Mouse (Mus musculus) megakaryocyte progenitor cell, adult 5-6 weeks (primary cell): Measurements from ENCODE around the gene Pou4f1. TPM values are rescaled to one million over a fixed set of nuclear protein-coding genes. Genes with fewer than 3 reads are reported as not detected.
"Not testable (repeated sequence)": the region's sequence is repeated elsewhere in the genome, so short reads cannot be mapped to it uniquely, and the experiment has no call there.

Experiments used
- ATAC-seq: replicated peaks from 2 replicates; pipeline ENCODE4 v1.8.0; 2016; ENCODE audit warnings: mild to moderate bottlenecking, moderate TSS enrichment, inconsistent platforms; ENCODE audit not compliant: poor library complexity
- total RNA-seq, 2 experiments: library from RNA; stranded (forward) in 1 of 2; stranded (reverse) in 1 of 2; fragments of 157-497, 149-512 nt in 1 of 2; fragments of 200-1000 nt in 1 of 2; gene quantifications; 2 replicates each; pipeline versions ENCODE4 v1.2.3 to v1.2.4; 2015 to 2017

Pou4f1 gene
- total RNA-seq (2015) (0.10 and 0.12 TPM in 2 replicates), total RNA-seq (2017) (1.5 TPM in 1 of 2 replicates, not detected in the other)

DNA sequence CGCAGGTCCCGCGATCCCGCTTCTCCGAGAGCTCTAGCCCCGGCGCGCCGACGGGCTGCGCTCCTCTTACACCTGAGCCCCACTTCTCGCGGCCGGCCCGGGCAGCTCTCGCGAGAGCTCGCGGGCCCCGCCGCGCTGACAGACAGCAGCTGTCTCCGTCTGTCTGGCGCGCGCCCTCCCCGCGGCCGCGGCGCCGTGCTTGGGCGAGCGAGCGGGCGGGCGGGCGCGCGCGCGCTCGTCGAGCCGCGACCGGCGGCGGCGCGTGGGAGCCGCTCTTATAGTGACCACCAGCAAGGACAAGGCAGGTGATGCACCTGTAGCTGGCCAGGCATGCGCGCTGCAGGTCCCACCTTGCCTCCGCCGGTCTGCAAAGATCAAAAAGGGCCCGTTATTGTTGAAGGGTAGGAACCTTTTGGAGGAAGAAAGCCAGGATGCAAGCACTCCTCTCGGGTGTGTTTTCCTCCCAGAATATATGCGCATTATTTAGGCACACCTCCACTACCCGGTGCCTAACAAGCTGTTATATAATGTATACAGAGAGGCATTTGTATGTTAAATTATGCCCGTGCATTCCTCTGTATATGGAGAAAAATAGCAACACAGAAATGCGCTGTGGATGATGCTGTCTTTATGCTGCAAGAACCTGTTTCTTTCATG is at the start of gene Pou4f1:
Gene Pou4f1, minus strand, starts transcription at position 34 of the 657 bp plus-strand sequence.
- ATAC-seq, result peak; percentile 77

GRCm38 (mm10) chr14:104511664-104512063 is 43.9 kb upstream of the Pou4f1 start:
- ATAC-seq, result peak; percentile 65

GRCm38 (mm10) chr14:104502761-104503160 is 35.0 kb upstream of the Pou4f1 start:
- not testable (repeated sequence) for ATAC-seq

GRCm38 (mm10) chr14:104479751-104480150 is 12.0 kb upstream of the Pou4f1 start:
- ATAC-seq, result no peak

GRCm38 (mm10) chr14:104478593-104478992 is 10.8 kb upstream of the Pou4f1 start:
- ATAC-seq, result no peak

DNA sequence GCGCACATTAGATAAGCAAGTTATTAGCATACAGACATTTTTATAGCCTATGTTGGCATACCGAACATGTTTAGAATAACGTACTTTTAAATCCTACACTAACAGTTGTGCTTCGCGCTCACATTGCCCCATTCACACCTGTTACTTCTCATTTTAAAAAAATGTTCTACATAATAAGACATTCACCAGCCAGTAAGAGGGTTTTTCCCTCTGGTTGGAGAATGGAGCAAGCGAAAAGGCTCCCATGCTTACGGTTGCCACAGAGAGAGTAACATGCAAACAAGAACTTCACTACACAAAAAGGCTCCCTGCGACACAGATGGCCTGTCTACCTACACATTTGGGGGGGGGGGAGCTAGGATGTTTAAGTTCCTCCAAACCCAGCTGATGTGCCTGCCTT is 9.8 kb upstream of the Pou4f1 start:
- no peak for ATAC-seq

- ATAC-seq, result no peak
These were observed 7.6 kb upstream of the Pou4f1 start for GRCm38 (mm10) chr14:104475438-104475837.

GRCm38 (mm10) chr14:104468623-104468970 is 798 bp upstream of the Pou4f1 start:
- no peak for ATAC-seq

- no peak for ATAC-seq
These were observed 450 bp downstream of the Pou4f1 start for GRCm38 (mm10) chr14:104467133-104467965.

DNA sequence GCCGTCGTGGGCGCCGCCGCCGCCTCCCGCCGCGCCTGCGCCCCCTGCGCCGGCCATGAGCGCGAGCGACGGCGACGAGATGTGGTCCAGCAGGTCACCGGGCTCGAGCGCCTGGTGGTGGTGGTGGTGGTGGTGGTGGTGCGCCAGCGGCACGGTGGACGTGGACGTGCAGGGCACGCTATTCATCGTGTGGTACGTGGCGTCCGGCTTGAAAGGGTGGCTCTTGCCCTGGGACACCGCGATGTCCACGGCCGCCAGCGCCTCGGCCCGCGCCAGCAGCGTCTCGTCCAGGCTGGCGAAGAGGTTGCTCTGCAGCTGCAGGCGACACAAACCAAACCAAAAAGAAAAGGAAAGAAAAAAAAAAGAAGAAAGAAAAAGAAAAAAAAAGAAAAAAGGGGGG is 1.2 kb downstream of the Pou4f1 start:
- ATAC-seq, result no peak

- ATAC-seq, result peak; percentile 35; the same call in 1 of the 2 replicates
These were observed 2.1 kb downstream of the Pou4f1 start for GRCm38 (mm10) chr14:104465483-104466235.

- ATAC-seq, result no peak
These were observed 3.0 kb downstream of the Pou4f1 start for GRCm38 (mm10) chr14:104464841-104465240.

DNA sequence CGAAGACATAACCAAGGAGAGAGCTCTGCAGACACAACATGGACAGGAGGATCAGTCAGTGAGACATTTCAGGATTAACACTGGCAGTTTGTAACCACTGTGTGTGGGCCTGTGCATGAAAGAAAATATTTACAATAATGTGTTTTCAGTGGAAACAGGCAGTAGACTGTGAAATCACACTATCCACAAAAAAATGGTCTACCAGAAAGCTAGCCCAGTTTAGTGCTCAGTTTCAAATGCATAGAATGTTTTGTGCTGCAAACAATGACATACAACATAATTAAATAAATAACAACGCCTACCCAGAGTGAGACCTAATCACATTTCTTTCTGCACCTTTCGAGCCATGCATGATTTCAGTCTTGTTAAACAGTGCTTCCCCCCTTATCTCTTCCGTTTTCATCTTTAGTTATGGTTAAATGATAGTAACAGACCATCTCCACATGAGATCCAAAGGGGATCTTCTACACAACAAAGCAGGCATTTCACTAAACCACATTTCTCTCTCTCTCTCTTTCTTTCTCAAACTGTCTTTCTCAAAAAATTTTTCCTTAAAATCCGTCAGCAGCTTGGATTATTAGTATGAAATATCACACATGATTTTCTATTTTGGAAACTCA is 4.1 kb downstream of the Pou4f1 start:
- ATAC-seq, result no peak

- no peak for ATAC-seq
These were observed 6.2 kb downstream of the Pou4f1 start for GRCm38 (mm10) chr14:104461286-104462240.

DNA sequence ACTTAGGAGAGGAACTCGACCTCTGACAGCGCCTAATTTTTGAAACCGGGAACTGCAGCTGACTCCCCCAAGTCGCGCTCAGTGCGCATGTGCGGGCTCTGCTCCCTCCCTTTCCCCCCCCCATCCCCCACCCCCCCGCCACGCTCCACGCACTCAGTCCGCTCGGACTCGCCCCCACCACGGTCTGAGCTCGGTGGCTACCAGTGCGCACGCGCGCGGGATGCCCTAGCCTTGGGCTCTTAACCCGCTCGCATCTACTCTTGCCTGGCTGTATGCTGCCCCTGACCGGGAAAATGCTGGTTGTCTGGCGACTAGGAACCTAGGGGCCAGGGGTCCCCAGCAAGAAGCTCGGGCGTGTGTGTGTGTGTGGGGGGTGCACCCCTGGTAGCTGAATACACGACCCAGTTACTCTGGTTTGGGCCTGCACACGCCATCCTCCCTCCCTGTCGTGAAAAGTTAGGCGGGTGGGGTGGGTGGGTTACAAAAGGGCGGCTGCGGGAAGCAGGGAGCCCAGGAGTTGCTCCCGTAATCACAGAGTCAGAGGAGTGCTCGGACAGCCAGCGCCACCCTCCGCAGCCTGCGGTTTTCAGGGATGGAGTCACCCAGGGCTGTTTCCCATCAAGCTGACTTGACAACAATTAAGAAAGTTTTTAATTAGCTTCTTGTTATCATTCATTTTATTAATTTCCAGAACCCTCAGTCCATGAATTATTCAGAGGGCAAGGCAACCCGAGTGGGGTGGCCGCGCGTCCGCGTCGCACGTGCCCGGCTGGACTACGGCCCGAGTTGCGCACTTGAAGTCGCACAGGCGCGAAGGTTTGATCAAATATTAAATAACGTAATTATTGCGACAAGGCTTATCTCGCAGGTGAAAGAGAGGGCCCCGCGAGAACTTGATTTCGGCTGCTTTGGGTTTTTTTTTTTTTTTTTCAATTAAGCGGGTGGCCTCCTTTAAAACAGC is 7.2 kb downstream of the Pou4f1 start:
- no peak for ATAC-seq

GRCm38 (mm10) chr14:104459513-104460111 is 8.2 kb downstream of the Pou4f1 start:
- 0 out of 2 replicates have a peak, but pooled peaks have one; percentile 13 for ATAC-seq

DNA sequence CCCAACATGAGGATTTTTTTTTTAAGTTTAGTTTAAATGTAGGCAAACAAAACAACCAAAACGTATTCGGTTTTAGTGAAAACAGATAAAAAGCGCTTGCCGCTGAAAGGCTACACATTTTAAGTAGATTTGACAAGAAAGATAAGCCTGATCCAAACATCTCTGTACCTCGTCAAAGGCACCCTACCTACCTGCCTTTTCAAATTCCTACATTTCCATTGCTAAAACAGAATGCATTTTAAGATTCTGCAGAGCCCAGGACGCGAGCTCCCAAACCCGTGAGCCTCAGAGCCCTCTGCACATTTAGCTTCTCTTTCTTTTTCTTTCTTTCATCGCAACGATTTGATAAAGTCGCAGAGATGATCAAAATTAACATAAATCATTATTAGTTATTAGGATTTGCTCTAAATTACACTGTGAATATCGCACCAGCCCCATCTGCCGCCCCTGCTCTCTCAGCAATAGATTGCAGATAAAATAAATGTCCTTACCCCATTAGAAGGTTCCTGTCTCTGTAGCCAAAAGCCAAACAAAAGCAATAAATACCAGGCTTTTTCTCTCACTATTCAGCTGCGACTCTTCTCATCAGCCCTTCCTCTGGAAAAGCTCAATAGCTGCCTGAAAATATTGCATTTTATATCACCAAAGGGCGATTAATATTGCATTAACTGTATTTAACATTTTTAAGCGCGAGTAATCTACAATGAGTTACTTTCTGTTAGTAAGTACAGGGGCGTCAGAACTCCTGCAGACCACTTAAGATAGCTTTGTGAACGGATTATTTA is 8.9 kb downstream of the Pou4f1 start:
- ATAC-seq, result no peak
